Mouse (Mus musculus): Measurements from ENCODE around the gene B4galt7.
"Not testable (repeated sequence)": the region's sequence is repeated elsewhere in the genome, so short reads cannot be mapped to it uniquely, and the experiment has no call there.

The B4galt7 gene

DNA sequence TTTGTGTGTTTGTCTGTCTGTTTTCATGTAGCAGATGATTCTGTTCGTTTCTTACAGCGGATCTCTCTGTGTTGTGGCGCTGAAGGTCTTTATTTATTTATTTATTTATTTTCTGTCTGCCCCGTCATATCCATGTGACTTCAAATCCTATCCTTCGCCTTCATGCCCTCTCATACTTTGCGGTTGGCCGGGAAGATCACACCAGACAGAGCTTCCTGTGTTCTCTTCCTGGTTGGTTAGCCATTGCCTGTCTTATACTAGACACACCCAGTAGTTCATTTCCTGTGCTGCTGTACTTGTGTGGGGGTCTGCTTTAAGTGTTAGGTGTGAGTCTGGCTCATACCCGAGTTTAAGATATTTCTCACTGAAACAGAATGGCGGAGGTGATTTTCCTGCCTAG lies 961 bp downstream of the B4galt7 start:
- DNase-seq = peak; percentile 20

DNA sequence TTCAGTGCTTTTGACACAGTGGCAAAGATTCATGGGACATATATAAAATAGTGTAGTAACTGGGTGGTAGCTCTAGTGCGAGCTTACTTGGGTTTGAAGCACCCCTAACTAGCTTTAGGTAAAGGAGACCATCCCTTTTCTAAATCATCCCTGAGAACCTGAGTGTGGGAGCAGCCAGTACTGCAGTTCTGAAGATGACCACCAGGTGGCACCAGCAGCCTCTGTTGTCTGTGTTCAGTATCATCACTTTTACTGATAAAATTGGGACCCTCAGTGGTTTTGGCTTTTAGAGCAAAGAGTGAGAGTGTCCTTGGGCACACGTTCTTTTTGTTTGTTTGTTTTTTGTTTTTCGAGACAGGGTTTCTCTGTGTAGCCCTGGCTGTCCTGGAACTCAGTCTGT lies 1.9 kb downstream of the B4galt7 start:
- peak; percentile 84 for DNase-seq

DNA sequence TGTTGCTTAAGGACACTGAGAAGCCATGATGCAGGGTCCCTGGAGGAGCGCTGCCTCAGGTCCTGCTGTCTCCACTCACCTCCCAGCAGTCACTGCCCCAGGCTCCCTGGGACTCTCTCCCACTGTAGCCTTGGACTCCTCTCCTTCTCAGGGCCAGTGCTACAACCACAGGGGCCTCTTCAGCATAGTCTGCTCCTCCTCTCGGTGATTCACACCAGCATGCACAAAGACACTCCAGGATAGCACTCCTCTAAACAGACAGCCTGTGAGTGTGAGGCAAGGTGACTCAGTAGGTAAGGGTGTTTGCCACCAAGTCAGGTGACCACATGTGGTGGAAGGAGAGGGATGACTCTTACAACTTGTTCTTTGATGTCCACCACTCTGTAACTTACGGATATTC lies 4.9 kb downstream of the B4galt7 start:
- DNase-seq = no peak

DNA sequence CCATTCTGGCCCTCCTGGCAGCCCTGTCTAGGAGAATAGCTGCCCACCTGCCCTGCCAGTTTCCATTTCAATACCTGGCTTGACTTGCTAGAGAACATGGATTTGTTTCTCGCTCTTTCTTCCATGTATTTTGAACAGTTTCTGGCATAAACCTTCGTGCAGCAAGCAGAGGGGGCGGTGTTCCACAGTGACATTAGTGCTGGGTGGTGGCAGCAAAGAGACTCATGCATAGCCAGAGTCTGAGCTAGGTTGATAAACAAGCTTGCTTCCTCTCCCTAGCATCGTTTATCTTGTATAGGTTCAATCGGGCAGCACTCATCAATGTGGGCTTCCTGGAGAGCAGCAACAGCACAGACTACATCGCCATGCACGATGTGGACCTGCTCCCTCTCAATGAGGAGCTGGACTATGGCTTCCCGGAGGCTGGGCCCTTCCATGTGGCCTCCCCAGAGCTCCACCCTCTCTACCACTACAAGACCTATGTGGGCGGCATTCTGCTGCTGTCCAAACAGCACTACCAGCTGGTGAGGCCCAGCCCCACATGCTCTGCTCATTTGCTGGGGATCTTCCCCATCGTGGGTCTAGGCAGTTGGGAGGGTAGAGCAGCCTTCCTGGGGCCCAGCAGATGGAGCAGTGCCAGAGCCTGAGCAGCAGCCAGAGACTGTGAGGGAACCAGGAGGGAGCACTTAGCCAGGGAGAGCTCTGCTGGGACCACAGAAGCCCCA lies 7.4 kb downstream of the B4galt7 start:
- no peak for DNase-seq

DNA sequence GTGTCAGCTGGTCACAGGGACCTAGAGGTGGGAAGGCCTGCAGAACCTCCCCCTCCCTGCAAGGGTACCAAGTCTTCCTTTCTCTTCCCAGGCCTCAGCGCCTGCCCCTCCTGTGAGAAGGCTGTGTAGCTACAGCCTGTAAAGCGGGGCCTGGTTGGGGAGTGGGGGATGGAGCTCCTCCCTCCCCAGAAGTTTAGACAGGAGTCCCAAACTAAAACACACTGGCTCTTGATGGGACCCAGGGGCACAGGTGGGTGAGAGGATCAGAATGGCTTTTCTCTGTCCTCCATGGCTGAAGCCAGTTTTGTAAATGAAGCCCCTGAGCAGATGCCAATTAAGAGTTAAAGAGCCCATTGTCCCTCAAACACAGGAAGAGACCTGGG lies 7.9 kb downstream of the B4galt7 start:
- DNase-seq = no peak

DNA sequence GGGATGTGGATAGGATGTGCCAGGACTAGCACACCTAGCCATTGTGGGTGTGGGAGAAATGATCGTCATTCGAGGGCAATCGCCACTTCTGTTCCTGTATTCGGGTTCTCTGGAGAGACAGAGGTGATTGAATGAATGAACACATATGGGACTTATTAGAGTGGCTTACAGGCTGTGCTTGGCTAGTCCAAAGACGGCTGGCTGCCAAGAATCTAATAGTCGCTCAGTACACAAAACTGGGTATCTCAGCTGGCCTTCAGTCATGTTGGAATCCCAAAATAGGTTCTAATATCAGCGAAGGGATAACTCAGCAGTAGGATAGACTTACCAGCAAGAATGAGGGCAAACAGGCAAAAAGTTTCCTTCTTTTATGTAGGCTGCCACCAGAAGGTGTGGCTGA lies 12.3 kb downstream of the B4galt7 start:
- DNase-seq = no peak

DNA sequence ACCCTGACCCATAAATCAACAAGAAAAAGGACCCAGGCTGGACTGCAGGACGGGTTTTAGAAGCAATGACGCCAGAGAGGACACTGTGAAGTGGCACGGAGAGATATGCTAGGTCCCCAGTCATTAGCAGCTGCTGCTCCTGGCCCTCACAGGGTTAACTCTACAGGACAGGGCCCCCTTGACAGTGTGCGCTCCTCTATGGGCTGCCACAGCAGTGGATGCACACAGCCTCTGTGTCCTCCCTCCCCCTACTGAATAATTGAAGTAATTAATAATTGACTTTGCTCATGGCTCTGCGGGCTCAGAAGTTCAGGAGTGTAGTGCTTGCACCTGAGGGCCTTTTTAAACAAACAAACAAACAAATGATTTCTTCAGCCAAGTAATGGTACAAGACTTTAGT lies 13.8 kb downstream of the B4galt7 start:
- DNase-seq = no peak

DNA sequence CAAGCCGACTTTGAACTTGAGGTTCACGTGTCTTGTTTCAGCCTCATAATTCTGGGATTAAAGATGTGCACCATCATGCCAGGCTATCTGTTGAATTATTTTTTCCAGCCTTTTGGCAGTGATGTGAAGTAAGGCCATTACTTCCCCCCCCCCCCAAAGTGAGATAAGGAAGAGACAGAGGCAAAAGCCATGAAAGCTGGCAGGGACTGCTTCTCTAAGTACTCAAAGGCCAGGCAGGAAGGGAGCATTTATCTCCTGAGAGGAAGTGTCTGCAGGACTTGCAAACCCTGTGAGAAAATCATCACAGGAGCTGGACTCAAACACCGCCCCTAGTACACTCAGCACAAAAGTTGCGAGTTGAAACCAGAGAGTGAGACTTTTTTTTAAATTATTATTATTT lies 19.6 kb downstream of the B4galt7 start:
- no peak for DNase-seq

DNA sequence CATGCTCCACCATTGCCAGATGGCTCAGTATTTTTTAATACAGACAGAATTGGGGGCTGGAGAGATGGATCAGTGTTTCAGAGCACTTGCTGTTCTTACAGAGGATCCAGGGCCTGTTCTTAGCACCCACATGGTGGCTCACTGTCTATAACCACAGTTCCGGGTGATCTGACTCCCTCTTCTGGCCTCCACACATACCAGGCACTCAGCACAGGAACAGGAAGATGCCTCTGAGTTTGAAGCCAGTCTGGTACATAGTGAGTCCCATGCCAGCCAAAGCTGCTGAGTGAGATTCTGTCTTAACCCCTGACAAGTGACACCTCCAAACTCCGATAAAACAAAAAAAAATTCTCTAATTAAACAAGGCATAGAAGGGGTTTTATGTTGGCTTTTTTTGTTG lies 20.6 kb downstream of the B4galt7 start:
- no peak for DNase-seq

DNA sequence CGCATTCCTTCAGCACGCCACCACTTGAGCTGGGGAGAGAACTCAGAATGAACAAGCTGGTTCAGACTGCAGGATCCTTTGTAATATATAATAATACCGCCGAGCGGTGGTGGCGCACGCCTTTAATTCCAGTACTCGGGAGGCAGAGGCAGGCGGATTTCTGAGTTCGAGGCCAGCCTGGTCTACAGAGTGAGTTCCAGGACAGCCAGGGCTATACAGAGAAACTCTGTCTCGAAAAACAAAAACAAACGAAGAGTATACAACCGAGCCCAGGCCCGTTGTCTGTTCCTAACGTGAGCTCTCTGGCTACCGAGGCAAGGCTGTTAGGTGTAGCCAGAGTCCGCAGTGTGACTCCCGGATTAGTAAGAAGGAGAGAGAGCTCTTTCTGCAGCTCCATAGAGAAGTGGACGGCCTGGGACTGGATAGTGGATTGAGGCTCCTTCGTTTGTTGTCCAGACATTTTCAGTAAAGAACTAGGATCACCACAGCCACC lies 22.5 kb downstream of the B4galt7 start:
- DNase-seq = not testable (repeated sequence)

DNA sequence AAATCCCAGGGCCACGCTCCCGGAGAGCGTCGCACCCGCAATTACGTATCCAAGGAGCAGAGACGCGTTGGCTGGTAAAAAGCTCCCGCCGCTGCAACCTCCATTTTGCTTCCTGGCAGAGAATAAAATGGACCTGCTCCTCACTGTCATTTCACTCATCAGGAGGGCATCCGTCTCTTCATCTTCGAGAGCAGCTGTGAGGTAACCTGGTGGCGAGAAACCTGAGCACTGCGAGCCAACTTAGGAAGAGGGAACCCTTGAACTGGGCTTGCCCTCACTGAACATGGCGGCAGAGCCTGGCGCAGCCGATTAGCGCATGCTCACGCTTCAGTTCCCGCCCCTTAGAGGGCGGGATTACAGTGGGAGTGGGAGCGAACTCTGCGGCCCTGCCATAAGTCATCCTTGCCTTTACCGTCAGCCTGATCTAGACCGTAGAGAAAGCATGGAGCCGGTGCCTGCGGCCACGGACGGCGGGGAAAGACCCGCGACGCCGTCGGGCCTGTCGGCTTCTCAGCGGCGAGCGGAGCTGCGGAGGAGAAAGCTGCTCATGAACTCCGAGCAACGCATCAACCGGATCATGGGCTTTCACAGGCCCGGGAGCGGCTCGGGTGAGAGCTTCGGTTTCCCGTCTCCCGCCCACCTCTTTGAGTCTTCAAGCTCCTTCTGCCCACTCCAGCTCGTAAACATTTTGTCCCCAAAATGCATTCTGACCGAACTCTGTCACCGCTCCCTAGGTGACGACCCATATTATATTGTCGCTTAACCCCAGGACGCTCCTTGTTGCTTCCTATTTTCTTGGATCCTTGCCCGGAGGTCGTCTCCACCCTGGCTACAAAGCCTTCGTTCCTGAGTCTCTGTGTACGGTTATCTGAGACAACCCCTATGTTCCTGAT lies 23.2 kb downstream of the B4galt7 start, which contains the start of gene Caml:
Caml (plus strand) TSS at position 357 of the 893 bp plus-strand sequence.
- DNase-seq = peak; percentile 93

DNA sequence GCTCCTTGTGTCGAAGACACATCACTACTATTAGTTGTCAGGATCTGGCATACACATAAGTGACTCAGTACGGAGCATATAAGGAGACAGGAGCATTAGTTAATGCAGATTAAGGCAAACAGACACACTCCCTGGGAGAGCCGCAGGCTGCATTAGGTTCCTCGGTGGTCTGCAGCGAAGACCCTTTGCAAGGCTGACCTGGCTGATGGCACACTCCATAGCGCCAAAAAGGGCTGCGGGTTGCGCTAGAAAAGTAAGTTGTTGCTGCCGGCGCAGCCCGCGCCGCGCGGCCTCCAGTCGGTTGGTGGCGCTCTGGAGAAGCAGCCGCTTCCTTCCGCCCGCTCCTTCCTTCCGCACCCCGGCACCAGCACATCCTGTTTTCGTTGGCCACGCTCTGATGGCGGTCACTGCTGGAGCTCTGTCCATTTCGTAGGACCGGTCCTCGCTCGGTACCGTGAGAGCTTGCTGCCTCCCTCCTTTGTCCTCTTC lies 35.0 kb downstream of the B4galt7 start, which contains the start of gene Ddx46:
Ddx46 (plus strand) TSS at position 389 of the 489 bp plus-strand sequence.
- peak; percentile 93 for DNase-seq

DNA sequence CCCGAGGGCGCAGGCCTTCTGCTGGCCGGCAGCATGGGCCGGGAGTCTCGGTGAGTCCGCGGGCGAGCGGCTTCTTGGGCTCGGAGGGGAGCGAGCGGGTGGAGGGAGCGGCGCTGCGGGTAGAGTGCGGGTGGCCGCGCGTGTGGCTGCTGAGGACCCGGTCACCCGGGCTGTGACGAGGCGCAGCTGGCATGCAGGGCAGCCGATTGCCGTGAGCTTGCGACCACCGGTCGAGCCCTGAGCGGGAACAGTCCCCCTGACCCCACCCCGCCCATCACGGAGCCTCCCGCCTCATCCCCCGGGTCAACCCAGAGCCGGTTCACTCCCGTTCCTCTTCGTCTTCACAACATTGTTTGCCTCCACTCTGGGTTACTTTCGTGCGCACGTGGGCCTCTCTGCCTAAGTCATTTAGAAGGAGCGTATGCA lies 35.5 kb downstream of the B4galt7 start:
- DNase-seq = no peak

DNA sequence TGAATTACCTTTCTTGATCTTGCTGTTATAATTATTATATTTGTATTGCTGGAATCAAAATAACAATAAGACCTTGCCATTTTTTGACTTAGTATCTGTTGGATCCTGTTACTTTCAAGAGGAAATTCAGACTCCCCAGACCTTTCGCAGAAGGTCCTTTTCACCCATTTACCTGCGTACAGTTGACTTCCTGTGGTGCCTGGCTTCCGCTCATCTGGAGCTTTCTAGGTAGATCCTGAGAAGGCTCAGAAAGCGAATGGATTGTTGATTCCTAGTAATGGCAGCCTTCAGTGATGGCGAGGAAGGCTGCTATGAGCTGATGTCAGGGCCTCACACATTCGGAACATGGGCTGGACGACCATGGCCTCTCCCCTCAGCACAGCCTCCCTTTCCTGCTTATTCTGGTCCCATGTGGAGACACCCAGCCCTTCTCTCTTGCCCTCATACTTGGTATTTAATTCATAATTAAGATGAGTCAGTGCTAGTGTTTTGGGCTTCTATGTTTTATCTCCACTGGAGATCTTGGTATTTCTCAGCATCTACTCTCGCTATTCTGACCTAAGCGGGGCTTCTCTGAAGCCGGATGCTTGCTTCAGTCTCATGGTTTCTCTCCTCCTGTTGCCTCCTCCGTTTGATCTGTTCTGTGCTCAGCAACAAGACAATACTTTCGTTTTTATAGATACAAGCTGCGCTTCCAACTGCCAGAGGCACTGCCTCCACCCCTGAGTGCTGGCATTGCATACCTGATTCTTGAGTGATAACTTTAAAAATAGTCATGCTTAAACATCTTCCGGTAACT lies 36.7 kb downstream of the B4galt7 start:
- no peak for DNase-seq

DNA sequence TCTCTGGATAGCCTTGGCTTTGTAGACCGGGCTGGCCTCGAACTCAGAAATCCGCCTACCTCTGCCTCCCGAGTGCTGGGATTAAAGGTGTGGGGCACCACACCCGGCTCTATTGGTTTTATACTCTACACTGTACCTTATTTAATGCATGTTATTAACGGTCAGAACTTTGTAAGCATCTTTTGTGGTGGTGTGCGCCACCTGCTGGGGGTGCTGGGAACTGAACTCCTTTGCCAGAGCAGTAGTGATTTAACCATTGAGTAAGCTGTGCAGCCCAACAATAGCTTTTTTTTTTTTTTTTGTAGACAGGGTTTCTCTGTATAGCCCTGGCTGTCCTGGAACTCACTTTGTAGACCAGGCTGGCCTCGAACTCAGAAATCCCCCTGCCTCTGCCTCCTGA lies 40.8 kb downstream of the B4galt7 start:
- DNase-seq = peak; percentile 83

DNA sequence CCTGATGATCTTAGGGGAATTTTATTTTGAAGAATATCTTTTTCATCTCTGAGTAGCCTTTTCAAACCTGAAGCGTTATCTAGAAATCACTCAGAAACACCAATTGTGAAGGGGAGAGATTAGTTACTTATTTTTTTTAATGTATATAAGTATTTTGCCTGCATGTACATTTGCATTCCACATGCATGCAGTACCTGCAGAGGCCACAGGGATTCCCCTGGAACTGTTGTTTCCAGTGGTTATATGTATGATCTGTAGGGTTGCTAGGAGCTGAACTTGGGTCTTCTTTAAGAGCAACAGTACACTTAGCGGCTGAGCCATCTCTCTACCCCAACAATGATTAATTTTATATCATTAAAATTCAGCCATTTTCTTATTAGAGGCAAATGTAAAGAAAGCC lies 44.8 kb downstream of the B4galt7 start:
- peak; percentile 15 for DNase-seq

DNA sequence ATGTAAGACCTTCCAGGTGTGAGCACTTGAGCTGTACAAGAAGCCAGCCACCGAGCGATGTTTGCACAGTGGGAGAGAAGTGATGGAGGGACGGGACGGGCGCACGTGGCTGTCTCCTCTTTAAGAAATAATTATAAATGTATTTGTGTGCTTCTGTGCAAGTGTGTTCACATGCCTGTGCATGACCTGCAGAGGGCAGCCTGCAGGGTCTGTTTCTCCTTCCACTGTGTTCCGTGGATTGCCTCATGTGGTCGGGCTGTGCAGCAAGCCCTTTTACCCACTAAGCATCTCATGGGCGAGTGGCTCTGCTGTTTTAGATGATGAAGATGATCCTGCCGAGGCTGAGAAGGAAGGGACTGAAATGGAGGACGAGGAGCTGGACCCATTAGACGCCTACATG lies 50.4 kb downstream of the B4galt7 start:
- DNase-seq = no peak

DNA sequence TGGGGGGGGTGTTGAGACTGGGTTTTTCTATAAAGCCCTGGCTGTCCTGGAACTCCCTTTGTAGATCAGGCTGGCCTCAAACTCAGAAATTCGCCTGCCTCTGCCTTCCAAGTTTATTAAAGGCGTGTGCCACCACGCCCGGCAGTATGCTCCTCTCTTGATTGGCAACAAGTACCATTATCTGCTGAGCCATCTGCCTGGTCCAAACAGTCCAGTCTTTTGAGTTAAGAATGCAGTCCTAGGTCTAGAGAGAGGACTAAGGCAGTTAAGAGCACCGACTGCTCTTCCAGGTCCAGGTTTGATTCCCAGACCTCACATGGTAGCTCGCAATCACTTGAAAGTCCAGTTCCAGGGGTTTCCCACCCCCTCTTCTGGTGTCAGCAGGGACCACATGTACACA lies 51.3 kb downstream of the B4galt7 start:
- no peak for DNase-seq

Measured in kidney, postnatal 14 days (tissue).